Mouse (Mus musculus): ENCODE data around the gene Slc11a1. TPM values are rescaled to one million over a fixed set of nuclear protein-coding genes. Genes with fewer than 3 reads are reported as not detected.
"Not testable (repeated sequence)": the region's sequence is repeated elsewhere in the genome, so short reads cannot be mapped to it uniquely, and the experiment has no call there.

Gene Slc11a1
- polyA plus RNA-seq, 1 experiment from 2014 or later = 3.4 TPM

DNA sequence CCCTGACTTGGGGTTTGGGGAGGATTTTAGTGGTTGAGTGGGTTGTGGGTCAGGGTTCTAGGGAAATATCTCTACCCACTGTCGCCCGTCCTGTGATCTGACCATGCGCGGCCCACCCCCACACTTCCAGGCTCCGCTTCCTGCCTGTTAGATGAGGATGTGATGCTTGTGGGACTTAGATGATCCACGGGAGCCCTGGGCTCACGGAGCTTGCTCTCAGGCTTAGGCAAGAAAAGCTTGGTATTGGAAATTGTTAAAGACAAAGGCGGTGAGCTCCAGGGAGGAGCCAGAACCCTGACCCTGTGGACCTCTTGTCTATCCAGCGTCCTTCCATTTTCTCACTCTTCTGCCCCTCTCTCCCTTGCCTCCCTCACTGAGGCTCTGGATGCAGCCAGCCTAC is 35.1 kb upstream of the Slc11a1 start:
- Histone ChIP-seq H3K4me3 (no peak overlapping the region), H3K9ac (no peak overlapping the region), H3K4me2 (no peak overlapping the region), H3K4me1 (replicated peaks) (peaks cover 10% of the 10 kb centered on the region), H3K9me3 (no peaks in the 10 kb centered on the region), H3K27ac (replicated peaks) (no peak overlapping the region), H3K36me3 (no peaks in the 10 kb centered on the region), H3K27me3 (no peaks in the 10 kb centered on the region)
- ATAC-seq (ENCODE audit: low FRiP score, low read depth) = no peak
- WGBS = 96% methylated on average over 9 of the region's 9 CpGs

DNA sequence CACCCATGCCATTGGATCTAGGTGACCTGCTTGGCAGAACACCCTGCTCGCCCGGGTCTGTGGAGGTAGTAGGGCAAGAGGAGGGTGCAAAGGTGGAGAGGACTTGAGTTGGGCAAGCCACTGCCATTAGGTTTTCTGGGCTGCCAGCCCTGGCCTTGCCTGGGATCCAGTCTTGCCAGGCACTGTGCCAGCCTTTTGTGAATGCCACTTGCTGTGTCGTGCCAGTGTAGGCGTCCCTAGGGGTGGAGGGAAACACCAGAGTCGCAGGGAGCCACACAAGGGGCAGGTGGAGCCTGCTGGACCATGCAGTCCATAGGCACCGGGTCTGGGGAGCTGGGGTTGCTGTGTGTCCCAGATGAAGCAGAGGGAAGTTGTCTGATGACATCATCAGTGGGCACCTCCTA is 34.6 kb upstream of the Slc11a1 start:
- no peak overlapping the region for H3K27ac ChIP-seq (replicated peaks)
- 77% methylated on average over 6 of the region's 6 CpGs for WGBS
- H3K9ac ChIP-seq = no peak overlapping the region
- no peak overlapping the region for H3K4me3 ChIP-seq
- peaks cover 10% of the 10 kb centered on the region for H3K4me1 ChIP-seq (replicated peaks)
- H3K4me2 ChIP-seq = no peak overlapping the region
- peak; percentile 14; the same call in 1 of the 2 replicates for ATAC-seq (ENCODE audit: low FRiP score, low read depth)
- H3K9me3 ChIP-seq = no peaks in the 10 kb centered on the region
- no peaks in the 10 kb centered on the region for H3K36me3 ChIP-seq
- H3K27me3 ChIP-seq = no peaks in the 10 kb centered on the region

DNA sequence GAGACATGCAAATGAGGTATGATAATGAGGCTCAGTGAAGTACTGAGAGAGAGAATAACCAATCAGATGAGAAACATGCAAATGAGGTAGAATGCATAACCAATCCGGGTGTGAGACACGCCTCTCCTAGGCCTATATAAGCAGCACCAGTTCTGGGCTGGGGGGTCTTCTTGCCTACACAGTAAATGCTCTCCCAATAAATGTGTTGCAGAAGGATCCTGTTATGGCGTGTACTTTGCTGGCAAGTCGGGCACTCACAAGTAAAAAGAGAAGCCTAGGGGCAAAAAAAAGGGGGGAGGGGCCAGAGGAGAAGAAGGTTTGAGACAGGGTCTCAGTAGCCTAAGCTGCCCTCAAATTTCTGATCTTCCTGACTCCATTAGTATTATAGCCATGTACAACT is 34.0 kb upstream of the Slc11a1 start:
- not testable (repeated sequence) for ATAC-seq (ENCODE audit: low FRiP score, low read depth); H3K36me3 ChIP-seq; H3K4me2 ChIP-seq; H3K27me3 ChIP-seq; H3K9ac ChIP-seq; H3K27ac ChIP-seq (replicated peaks); H3K4me3 ChIP-seq; H3K9me3 ChIP-seq; H3K4me1 ChIP-seq (replicated peaks)
- WGBS = 93% methylated on average over 4 of the region's 4 CpGs

DNA sequence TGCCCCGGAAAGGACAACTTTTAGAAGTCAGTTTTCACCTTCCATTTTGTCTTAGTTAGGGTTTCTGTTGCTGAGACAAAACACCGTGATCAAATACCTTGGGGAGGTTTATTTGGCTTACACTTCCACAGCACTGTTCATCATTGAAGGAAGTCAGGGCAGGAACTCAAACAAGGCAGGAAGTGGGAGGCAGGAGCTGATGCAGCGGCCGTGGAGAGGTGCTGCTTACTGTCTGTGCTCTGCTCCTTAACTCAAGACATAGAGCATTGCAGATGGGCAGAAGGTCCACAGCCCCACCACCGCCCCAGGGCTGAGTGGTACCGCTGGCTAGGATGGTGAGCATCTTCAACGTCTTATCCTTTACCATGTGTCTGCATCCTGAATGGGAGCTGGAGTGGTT is 33.1 kb upstream of the Slc11a1 start:
- H3K4me2 ChIP-seq = no peak overlapping the region
- no peak overlapping the region for H3K9ac ChIP-seq
- ATAC-seq (ENCODE audit: low FRiP score, low read depth) = no peak
- no peaks in the 10 kb centered on the region for H3K36me3 ChIP-seq
- no peaks in the 10 kb centered on the region for H3K9me3 ChIP-seq
- 88% methylated on average over 7 of the region's 7 CpGs for WGBS
- H3K4me3 ChIP-seq = no peak overlapping the region
- H3K27ac ChIP-seq (replicated peaks) = no peak overlapping the region
- no peaks in the 10 kb centered on the region for H3K27me3 ChIP-seq
- H3K4me1 ChIP-seq (replicated peaks) = peaks cover 10% of the 10 kb centered on the region

DNA sequence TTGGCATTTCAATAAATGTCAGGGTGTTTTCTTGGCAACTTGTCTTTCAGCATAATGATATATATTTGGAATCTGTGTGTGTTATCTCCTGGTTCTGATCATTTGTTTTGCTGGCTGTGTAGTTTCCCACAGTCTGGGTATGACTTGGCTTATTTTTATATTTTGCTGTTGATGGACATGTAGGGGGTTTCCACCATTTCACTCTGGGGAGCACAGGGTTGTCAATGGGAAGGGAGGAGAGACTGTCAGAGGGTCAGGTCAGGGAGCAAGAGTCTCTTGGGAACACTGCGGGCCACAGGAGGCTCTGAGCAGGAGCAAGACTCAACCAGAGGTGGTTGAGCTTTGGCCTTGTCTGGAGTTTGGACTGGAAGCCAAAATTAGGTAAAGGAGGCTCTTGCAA is 32.7 kb upstream of the Slc11a1 start:
- H3K4me3 ChIP-seq = no peak overlapping the region
- H3K36me3 ChIP-seq = no peaks in the 10 kb centered on the region
- 89% methylated on average over 1 of the region's 1 CpGs for WGBS
- H3K4me1 ChIP-seq (replicated peaks) = peaks cover 10% of the 10 kb centered on the region
- H3K27ac ChIP-seq (replicated peaks) = no peak overlapping the region
- no peak overlapping the region for H3K9ac ChIP-seq
- H3K4me2 ChIP-seq = no peak overlapping the region
- no peaks in the 10 kb centered on the region for H3K27me3 ChIP-seq
- no peaks in the 10 kb centered on the region for H3K9me3 ChIP-seq
- ATAC-seq (ENCODE audit: low FRiP score, low read depth) = no peak

DNA sequence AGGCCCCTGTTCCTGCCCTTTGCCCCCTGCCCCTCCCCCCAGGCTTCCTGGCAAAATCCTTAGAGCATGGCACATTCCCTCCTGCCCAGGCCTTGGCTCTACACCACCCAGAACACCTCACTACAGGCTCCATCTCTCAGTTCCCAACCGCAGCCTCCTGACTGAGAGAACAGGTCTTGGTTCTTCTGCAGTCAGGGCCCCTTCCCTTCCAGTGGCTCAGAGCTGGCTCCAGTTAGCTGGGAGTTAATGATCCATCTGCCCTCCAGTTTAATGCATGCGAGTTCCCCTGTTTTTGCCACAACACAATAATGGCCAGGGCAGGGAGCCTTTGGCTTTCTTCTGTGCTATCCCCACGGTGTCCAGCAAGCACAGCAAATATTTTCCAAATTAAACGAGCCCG is 31.8 kb upstream of the Slc11a1 start:
- Histone ChIP-seq H3K9me3 (no peaks in the 10 kb centered on the region), H3K4me1 (replicated peaks) (peaks cover 10% of the 10 kb centered on the region), H3K27me3 (no peaks in the 10 kb centered on the region), H3K4me2 (no peak overlapping the region), H3K36me3 (no peaks in the 10 kb centered on the region), H3K27ac (replicated peaks) (no peak overlapping the region), H3K9ac (no peak overlapping the region), H3K4me3 (no peak overlapping the region)
- no peak for ATAC-seq (ENCODE audit: low FRiP score, low read depth)
- WGBS = 38% methylated on average over 5 of the region's 5 CpGs

DNA sequence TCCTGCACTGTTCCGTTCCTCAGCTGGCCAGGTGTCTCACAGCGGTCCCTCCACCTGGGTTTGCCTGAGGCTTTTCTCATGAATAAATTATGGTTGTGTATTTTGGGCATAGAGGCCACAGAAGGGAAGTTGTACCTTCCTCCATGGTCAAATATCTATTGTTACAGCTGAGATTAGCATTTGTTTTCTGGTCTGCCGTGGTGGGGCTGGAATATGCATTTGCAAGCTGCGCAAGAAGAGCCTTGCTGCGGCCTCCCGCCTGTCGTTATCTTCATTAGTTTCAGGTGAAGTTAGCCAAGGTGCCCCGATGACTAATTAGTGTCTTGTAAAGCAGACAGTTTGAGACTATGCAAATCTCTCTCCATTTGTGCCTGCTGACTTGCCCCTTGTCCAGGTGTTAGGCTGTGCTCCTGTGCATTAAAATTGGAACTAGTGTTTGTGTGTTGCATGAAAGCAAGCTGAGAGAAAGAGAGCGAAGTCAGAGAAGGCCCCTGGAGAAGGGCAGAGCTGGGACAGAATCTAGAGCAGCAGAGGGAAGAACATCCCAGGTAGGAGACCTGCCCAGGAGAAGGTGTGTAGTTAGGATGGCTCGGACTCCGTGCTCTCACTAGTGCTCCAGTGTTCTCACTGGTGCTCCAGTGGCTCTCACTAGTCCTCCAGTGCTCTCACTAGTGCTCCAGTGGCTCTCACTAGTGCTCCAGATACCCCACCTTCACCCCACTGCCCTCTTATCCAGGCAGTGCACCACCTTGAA is 30.7 kb upstream of the Slc11a1 start:
- Histone ChIP-seq H3K9ac (no peak overlapping the region), H3K9me3 (no peaks in the 10 kb centered on the region), H3K36me3 (no peaks in the 10 kb centered on the region), H3K4me2 (no peak overlapping the region), H3K4me1 (replicated peaks) (peaks cover 10% of the 10 kb centered on the region), H3K4me3 (no peak overlapping the region), H3K27ac (replicated peaks) (no peak overlapping the region), H3K27me3 (no peaks in the 10 kb centered on the region)
- ATAC-seq (ENCODE audit: low FRiP score, low read depth) = no peak
- 71% methylated on average over 11 of the region's 11 CpGs for WGBS

DNA sequence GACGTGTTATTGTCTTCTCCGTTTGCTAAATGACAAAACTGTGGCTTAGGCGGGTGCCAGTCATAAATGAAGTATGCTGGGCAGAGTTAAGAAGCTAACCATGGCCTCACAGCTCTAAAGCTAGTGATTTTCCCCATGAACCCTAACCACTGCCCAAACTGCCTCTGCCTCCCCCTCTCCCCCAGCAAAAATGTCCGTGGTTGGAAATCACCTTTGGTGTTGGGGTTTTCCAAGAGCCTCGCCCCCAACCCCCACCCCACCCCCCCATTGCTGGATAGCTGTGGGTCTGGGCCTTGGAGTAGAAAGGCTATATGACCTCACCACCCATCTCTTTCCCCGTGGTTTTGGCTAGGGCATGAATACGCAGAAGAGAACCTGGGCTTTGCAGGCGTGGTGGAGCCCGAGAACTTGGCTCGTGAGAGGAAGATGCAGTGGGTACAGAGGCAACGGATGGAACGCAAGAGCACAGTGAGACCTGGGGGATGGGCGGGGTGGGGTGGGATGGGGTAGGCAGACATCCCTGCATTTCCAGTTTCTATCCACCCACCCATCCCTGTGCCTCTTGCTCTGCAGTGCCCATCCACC is 23.7 kb upstream of the Slc11a1 start:
- no peak for ATAC-seq (ENCODE audit: low FRiP score, low read depth)
- Histone ChIP-seq H3K4me1 (replicated peaks) (no peaks in the 10 kb centered on the region), H3K4me3 (no peak overlapping the region), H3K9ac (no peak overlapping the region), H3K4me2 (no peak overlapping the region), H3K27me3 (no peaks in the 10 kb centered on the region), H3K36me3 (peaks cover 10% of the 10 kb centered on the region; the same call in 1 of the 2 replicates), H3K9me3 (no peaks in the 10 kb centered on the region), H3K27ac (replicated peaks) (no peak overlapping the region)
- 91% methylated on average over 13 of the region's 13 CpGs for WGBS

DNA sequence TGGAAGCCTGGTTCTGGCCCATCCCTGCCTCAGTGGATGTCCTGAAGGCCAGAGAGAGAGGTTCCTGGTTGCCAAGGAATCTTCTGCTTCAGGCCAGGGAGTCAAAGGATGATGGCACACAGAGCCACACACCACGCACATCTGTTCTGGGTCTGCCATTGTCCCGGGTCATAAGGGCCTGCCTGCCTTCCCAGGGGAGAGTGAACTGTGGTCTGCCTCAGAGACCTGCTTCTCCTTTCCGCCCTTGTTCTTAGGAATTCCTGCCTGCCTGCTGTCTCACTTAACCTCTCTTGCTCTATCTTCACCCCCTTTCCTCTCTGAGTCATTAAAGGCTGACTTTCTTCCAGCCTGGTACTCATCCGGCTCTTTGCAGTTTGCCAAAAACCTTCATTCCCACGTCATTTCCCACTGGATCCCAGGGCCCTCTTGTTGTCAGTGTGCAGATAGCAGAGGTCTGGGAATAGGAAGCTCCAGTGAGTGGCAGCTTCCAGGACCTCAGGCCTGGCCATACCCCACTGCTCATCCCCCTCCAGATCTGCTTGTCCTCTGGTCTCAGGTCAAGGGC is 22.4 kb upstream of the Slc11a1 start:
- Histone ChIP-seq H3K27me3 (no peaks in the 10 kb centered on the region), H3K9me3 (no peaks in the 10 kb centered on the region), H3K4me1 (replicated peaks) (no peaks in the 10 kb centered on the region), H3K27ac (replicated peaks) (no peak overlapping the region), H3K4me2 (no peak overlapping the region), H3K36me3 (peaks cover 10% of the 10 kb centered on the region; the same call in 1 of the 2 replicates), H3K4me3 (no peak overlapping the region), H3K9ac (no peak overlapping the region)
- 74% methylated on average over 5 of the region's 5 CpGs for WGBS
- ATAC-seq (ENCODE audit: low FRiP score, low read depth) = no peak

DNA sequence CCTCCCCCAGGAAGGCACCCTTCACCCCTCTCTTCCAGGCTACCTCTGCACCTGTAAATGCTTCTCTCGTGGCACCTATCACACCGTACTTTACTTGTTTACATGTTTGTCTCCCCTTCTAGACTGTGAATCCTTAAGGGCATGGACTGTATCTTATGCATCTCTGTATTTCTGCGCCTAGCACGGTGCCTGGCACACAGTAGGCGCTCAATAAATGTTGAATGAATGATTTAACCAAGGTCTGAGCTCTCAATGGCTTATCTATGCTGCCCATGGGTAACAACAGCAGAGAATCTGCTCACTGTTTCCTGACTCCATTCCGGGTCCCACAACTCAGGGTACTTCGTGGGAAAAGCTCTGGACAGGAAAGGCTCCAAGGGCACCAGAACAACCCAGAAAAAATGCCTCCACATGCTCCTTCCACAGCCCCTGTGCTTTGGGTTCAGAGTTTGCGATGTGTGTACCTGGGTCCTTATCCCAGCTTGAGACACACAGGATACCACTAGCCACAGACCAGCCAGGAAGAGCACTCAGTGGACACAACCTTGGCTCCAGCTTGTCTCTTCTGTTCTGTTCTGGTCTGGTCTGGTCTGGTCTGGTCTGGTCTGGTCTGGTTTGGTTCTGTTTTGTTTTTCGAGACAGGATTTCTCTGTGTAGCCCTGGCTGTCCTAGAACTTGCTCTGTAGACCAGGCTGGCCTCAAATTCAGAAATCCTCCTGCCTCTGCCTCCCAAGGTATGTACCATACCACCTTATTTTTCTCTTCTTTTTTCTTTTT is 21.4 kb upstream of the Slc11a1 start:
- peaks cover 10% of the 10 kb centered on the region; the same call in 1 of the 2 replicates for H3K36me3 ChIP-seq
- no peak overlapping the region for H3K4me3 ChIP-seq
- no peak for ATAC-seq (ENCODE audit: low FRiP score, low read depth)
- no peak overlapping the region for H3K4me2 ChIP-seq
- H3K27ac ChIP-seq (replicated peaks) = no peak overlapping the region
- no peak overlapping the region for H3K9ac ChIP-seq
- 92% methylated on average over 9 of the region's 9 CpGs for WGBS
- no peaks in the 10 kb centered on the region for H3K27me3 ChIP-seq
- H3K9me3 ChIP-seq = no peaks in the 10 kb centered on the region
- no peaks in the 10 kb centered on the region for H3K4me1 ChIP-seq (replicated peaks)

DNA sequence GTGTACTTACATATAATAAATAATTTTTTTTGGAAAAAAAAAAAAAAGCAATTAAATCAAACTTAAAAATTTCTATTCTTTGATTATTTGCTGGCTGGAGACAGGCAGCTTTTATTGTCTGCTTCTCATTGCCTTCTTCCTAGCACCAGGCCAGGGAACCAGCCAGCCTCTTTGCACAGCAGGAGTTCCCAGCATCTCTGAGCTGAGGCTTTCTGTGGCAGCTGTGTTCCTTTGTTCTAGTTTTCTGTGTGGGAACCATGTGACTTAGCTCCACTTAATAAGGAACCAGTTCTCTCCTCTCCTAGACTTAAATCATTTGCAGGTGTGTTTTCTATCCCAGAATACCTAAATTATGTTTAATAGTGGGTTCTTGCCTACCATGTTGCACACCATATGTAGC is 17.5 kb upstream of the Slc11a1 start:
- peaks cover under 1% of the 10 kb centered on the region; the same call in 1 of the 2 replicates for H3K36me3 ChIP-seq
- no peak overlapping the region for H3K27ac ChIP-seq (replicated peaks)
- H3K27me3 ChIP-seq = no peaks in the 10 kb centered on the region
- H3K9me3 ChIP-seq = no peaks in the 10 kb centered on the region
- no peak overlapping the region for H3K9ac ChIP-seq
- H3K4me2 ChIP-seq = no peak overlapping the region
- no peaks in the 10 kb centered on the region for H3K4me1 ChIP-seq (replicated peaks)
- H3K4me3 ChIP-seq = no peak overlapping the region
- ATAC-seq (ENCODE audit: low FRiP score, low read depth) = no peak

DNA sequence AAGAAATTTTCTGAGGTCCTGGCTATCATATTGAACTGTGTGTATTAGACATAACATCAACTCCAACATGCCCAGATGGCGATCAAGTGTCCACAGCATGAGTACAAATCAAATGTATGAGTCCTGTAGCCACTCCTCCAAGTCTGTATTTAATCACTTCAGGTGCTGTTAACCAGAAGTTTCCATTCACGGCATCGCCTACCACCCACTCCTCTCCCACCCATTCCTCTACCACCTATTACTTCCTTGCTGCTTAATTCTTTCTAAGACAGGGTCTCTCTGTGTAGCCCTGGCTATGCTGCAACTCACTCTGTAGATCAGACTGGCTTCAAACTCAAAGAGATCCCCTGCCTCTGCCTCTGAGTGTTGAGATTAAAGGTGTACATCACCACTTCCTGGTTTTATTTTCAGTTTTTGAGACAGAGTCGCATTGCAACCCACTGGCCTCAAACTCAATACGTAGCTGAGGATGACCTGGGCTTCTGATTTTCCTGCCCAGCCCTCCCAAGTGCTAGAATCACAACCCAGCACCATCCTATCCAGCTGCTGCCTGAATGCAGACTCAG is 15.0 kb upstream of the Slc11a1 start:
- ATAC-seq (ENCODE audit: low FRiP score, low read depth) = no peak
- Histone ChIP-seq H3K9ac (no peak overlapping the region), H3K4me3 (no peak overlapping the region), H3K27ac (replicated peaks) (no peak overlapping the region), H3K36me3 (no peaks in the 10 kb centered on the region), H3K27me3 (no peaks in the 10 kb centered on the region), H3K4me2 (no peak overlapping the region), H3K9me3 (no peaks in the 10 kb centered on the region), H3K4me1 (replicated peaks) (no peaks in the 10 kb centered on the region)
- WGBS = 92% methylated on average over 5 of the region's 5 CpGs

Data from hindbrain, embryonic 15.5 days (tissue).